ENCODE assay signal across 8 mouse cellular contexts in the genomic region with DNA sequence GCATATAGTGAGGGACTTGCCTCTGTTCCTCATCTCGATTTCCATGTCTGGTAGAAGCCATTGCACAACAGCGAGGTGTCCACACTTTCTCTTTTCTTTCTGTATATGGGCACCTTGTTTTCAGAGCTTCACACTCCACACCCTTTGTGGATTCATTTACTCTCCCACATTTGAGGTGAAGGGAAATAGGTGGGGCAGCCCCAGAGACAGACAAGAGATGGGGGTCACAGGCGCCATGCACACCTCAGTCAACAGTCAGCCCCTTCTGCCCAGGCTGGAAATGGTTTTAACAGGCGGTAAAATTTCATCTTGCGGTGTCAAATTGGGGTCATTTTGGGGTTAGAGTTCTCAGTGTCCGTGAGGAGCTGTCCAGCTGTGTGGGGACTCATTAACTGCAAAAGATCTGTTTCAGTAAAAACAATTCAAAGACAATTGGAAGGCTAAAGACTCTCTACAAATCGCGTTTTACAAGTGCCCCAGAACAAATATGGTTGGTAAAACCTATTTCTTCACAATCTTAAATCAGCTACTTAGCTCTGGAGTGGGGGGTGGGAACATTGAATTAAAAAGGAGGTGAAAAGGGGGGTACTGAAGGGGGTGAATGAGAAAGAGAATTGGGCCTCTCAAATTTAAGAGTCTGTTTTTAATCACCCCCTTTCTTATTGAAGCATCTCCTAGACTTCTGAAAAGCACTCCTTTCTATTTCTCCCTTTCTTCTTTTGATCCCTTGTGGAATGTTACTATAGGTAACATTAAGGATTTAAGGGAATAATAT. TPM values are rescaled to one million over a fixed set of nuclear protein-coding genes. Genes with fewer than 3 reads are reported as not detected.
DNase-seq lines count a peak whose midpoint lies in the region.

No protein-coding gene starts in this region.

- under 1% methylated on average over 8 of the region's 8 CpGs for WGBS in hindbrain, embryonic 10.5 days
- 2% methylated on average over 8 of the region's 8 CpGs for WGBS in midbrain, embryonic 10.5 days

- H3K36me3 ChIP-seq in hindbrain, embryonic 10.5 days, result no peaks in the 10 kb centered on the region
- H3K36me3 ChIP-seq in midbrain, embryonic 10.5 days, result no peaks in the 10 kb centered on the region

- peak overlapping the region; percentile 90 for H3K4me3 ChIP-seq in hindbrain, embryonic 10.5 days
- H3K4me3 ChIP-seq in midbrain, embryonic 10.5 days, result peak overlapping the region; percentile 83

- no peaks in the 10 kb centered on the region for H3K9me3 ChIP-seq in hindbrain, embryonic 10.5 days
- no peaks in the 10 kb centered on the region for H3K9me3 ChIP-seq in midbrain, embryonic 10.5 days (replicated peaks)

- H3K27me3 ChIP-seq in hindbrain, embryonic 10.5 days (ENCODE audit: insufficient read depth, poor library complexity, severe bottlenecking), result peaks cover 54% of the 10 kb centered on the region
- peaks cover 73% of the 10 kb centered on the region for H3K27me3 ChIP-seq in midbrain, embryonic 10.5 days (ENCODE audit: low read depth, poor library complexity, severe bottlenecking)

- peaks cover 53% of the 10 kb centered on the region for H3K4me1 ChIP-seq in hindbrain, embryonic 10.5 days (replicated peaks)
- peaks cover 68% of the 10 kb centered on the region for H3K4me1 ChIP-seq in midbrain, embryonic 10.5 days

- peak; percentile 54 for DNase-seq in NIH3T3 (ENCODE audit: low read depth)
- peak; percentile 66 for DNase-seq in adipocyte (ENCODE audit: low spot score)
- no peak for DNase-seq in hindbrain, embryonic 10.5 days (ENCODE audit: low spot score)
- peak; percentile 38 for DNase-seq in midbrain, embryonic 10.5 days (ENCODE audit: low spot score)
- DNase-seq in thymus, adult 18-20 months, result no peak
- no peak for DNase-seq in frontal cortex, postnatal 14 days (ENCODE audit: low spot score in 2 of 2)
- no peak for DNase-seq in layer of hippocampus, postnatal 14 days (ENCODE audit: low spot score in 2 of 2)
- no peak for DNase-seq in gastrocnemius, postnatal 10 days

- H3K27ac ChIP-seq in hindbrain, embryonic 10.5 days, result peak overlapping the region; percentile 98
- H3K27ac ChIP-seq in midbrain, embryonic 10.5 days (replicated peaks), result peak overlapping the region; percentile 94

RNA-seq across cellular contexts. Expression of gene Meis2, which starts 4.0 kb away (rescaled TPM):
- 61.3 and 91.1 TPM in 2 replicates for polyA plus RNA-seq in hindbrain, embryonic 10.5 days (2016; fragmentation: Nextera tagmentation; extraction: Ambion mirVana)
- polyA plus RNA-seq in midbrain, embryonic 10.5 days (2016; fragmentation: Nextera tagmentation; extraction: Ambion mirVana), result 34.4 and 44.0 TPM in 2 replicates
- 10 to 100 TPM; 34.6 to 34.8 TPM for total RNA-seq in layer of hippocampus, postnatal 14 days (2021)
- total RNA-seq in gastrocnemius, postnatal 10 days (2021), result 1 to 10 TPM; 4.0 to 5.2 TPM

Comparison
In these comparisons a context has a peak if more than half of its experiments do, and no peak if none do; other contexts are left out.
1. DNase-seq: peak in NIH3T3 (single experiment), adipocyte (single experiment) and midbrain, embryonic 10.5 days (single experiment); none in hindbrain, embryonic 10.5 days (single experiment), thymus, adult 18-20 months (0 of 2), frontal cortex, postnatal 14 days (0 of 2), layer of hippocampus, postnatal 14 days (0 of 2) and gastrocnemius, postnatal 10 days (single experiment).
2. RNA of gene Meis2, which starts 4.0 kb away (total RNA-seq): 34.6 to 34.8 TPM in layer of hippocampus, postnatal 14 days; 4.0 to 5.2 TPM in gastrocnemius, postnatal 10 days; every median in the first group is over 4 times any median in the second.